Mouse (Mus musculus) spleen, postnatal 10 days (tissue): Measurements from ENCODE around the gene Rnaseh2b.

Experiments
- DNase-seq, 2 experiments: peaks; one replicate each; pipeline ENCODE4 v3.0.0; 2021 to 2022; ENCODE audit warnings: low spot score in 2 of 2

The Rnaseh2b gene

GRCm38 (mm10) chr14:62361263-62361980 is 69.0 kb downstream of the Rnaseh2b start:
- DNase-seq, result peak in 1 of 2 experiments; percentile 5

GRCm38 (mm10) chr14:62363774-62364173 is 71.4 kb downstream of the Rnaseh2b start:
- DNase-seq, result peak in 1 of 2 experiments; percentile 4

DNA sequence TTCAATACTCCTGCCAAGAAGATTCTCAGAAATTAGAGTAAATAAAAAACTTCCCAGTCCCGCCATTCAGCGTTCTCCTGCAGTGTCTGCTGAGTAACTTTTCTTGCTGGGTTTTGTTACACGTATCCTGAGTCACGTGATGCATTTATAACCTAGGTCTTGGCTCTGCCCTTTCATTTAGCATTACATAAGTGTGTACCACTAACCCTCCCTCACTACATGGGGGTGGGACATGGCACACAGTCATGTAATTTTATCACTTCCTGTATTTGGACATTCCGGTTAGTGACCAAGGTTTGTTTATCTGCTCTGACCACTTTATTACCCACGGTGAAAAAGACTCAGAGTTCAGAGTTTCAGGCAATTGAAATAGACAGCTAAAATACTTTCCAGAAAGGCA is 78.4 kb downstream of the Rnaseh2b start:
- no peak for DNase-seq

- no peak for DNase-seq
Measured at GRCm38 (mm10) chr14:62374001-62374400, 81.6 kb downstream of the Rnaseh2b start.

DNA sequence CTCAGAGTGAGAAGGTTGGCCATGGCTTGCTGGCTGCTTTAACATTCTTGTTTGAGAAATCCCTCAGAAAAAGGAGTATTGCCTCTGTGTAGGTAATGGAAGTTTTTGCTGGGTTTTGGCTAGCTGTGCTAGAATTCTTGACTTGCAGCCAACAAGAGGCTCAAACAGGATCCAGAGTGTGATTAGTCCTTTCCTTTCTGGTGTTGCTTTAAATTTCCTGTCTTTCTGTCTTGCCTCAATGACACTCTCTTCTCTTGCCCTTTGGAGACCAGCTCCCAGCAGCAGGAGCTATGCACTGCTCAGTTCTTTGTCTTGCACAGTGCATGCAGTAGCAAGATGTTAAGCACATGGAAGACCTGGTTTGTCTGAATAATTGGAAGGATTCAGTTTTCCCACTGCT is 83.3 kb downstream of the Rnaseh2b start:
- DNase-seq, result no peak

DNA sequence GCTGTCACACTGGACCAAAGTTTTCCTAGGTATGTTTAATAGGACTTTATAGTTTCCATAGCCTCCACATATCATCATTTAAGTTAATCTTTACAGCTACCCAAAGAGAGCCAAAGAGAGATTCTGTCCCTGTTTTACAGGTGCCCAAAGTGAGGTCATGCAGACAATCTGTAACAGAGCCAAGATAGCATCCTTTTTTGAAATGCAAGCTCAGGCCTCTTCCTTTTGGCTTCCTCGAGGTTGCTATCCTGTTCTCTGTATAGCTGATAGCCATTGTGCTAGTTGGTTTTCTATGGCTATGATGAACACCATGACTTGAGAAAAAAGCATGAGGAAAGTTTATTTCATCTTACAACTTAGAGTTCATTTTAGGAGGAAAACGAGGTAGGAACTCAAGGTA is 83.7 kb downstream of the Rnaseh2b start:
- no peak for DNase-seq

- DNase-seq, result no peak
Measured at GRCm38 (mm10) chr14:62379391-62379790, 87.0 kb downstream of the Rnaseh2b start.

GRCm38 (mm10) chr14:62380606-62381005 is 88.2 kb downstream of the Rnaseh2b start:
- no peak for DNase-seq

DNA sequence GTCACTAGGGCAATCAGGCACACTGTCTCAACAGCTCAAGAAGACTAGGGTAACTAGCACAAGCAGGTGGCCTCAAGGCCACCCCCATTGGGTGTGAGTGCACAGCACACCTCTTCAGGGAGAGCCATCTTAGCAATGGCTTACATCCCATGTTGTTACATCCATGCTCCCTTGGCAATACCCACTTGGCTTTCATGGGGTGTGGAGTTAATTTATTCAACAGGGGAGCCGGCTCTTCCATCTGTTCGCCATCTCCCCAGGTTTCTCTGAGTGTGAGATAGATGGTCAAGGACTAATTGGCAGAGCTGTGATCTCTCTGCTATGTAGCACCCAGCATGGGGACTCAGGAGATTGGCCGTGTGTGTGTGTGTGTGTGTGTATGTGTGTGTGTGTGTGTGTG is 90.7 kb downstream of the Rnaseh2b start:
- no peak for DNase-seq

DNA sequence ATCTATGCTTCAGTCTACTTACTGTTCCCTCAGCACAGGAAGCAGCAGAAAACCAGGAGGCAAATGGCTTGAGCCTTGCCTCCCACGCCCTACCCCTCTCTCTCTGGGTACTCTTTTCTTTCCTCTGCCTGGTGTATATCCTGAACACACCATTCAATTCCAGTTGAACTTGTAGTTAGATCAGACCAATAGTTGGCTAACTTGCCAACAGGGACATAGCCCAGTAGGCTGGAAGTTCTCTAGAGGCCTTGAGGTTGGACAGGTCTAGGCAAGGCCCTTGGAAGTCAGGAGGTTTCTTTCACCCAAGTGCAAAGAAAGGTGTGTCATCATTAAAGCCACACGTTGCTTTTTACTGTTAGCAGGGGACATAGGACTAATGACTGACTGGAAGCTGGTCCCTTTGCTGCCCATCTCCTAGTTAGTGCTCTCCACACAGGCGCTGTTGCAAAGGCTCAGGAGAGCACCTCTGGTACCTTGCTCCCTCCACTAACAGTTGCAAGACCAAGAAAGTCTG is 91.5 kb downstream of the Rnaseh2b start:
- DNase-seq, result no peak

DNA sequence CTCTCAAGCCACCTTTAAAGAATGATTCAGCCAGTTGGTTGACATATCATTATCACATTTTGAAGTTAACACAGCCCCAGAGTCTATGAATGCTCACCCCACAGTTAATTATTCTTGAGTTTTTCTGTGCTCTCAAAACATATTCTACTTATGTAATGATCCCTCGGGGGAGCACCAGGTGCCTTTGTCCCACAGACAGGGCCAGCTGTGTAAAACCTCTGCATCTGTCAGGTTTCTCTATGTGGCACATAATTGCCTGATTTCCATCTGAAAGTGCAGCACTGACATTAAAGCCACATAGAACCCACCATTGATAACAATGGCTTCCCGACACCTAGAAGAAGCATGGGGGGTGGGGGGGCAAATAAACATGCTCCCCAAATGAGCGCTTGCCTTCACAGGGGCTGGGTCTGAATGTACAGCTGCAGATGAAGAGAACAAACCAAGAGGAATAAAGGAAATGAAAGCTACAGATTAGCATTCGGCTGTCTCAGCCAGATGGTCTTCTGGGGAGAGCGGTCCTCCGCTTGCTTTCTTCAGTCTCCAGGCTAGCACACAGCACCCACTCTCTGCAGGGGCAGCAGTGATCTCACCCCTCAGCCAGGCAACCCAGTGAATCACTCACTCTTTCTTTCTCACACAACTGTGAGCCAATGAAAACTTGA is 96.8 kb downstream of the Rnaseh2b start:
- DNase-seq, result peak in 1 of 2 experiments; percentile 15

DNA sequence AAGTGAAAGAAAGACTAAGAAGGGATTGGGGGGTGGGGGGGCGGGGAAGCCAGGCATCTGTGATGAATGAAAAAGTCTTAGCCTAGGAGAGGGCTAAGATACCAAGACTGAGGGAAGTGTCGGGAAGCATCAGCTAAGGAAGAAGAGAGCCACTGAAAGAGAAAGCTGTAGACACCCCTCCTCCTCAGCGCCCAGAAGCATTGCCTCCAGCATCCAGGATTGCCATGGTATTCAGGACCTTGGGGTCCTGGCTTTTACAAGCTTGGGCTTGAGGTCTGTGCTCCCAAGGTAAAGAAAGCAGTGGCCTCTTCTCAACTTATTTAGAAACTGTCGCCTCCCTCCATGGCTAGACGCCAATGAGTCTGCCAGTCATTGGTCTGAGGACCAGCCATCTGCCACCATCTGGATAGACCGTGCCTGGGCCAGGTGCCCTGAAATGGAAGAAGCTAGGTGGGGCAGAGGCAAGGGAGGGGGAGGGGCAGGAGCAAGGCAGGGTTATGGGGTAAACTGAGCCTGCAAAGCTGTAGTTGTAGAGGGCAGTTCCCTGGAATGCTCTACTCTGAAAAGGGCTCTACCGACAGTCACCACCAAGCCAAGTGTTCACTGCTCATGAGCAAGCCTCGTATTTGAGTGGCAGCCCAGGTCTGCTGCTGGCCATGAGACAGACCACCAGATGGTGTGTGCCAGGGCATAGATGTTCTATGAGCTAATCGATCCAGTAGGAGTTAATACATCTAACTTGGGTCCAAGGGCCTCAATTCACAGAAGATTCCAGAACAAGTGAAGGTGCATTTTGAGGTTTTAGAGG is 97.5 kb downstream of the Rnaseh2b start:
- no peak for DNase-seq

DNA sequence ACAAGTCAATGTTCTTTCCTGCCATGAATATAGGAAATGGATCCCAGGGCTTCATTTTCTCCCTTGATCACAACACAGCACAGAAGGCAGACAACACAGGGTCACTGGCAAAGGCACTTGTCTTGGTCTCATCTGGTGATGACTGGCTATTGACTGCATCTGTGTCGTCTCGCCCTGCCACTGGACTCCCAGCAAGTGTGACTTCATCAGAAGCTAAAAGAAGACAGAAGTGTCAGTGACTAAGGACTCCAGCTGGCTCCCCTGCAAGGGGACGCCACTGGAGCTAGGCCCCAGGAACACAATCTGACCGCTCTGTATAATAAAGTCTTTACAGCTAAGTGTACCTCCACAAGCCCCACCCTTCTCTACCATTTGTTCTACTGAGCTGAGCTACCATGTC is 100.4 kb downstream of the Rnaseh2b start:
- no peak for DNase-seq

DNA sequence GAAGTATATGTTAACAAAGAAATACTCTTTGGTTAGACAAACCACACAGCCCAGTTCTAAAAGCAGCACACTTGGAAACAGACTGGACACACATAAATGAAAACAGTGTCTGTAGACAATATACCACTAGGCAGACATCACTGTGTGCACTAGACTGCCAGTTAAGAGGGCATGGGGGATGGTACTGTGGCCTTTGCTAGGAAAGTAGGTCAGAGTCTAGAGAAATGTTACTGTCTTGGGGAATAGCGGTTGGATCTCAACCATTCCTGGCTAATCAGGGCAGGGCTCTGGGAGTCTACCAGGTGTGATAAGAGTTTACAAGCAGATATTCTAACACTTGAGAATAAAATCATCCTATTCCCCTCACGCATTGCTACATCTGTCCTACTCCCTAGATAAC is 103.0 kb downstream of the Rnaseh2b start:
- no peak for DNase-seq

DNA sequence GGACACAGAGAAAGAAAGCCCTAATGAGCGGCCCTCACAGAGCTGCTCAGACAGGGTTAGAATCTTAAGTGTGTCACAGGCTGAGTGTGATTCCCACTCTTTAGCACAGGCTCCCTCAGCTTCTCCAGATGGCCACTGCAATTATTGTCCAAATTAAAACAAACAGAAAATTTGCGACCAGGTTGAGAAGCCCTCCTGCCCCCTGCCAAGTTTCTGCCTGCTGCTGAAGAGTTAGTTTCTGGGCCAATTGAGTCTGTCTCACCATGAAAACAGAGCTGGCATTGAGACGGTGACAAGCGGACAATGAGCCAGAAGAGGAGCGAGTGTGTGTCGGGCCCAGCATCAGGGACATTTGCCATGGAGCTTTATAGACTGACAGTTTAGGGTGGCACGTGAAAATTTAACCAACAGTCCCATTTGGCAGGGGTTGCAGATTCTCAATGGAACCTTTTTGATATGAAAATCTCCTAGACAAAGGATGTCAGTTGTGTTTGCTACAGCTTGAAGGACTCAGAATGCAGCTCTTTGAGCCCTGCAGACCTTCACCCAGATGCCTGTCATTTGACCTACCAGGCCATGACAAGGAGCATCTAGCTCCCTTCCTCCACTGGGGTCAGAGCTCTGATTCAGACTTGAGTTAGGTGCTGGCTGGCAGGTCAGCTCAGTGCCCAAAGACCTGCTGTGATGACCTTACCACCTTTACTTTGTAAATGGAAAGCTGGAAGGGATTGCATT is 123.8 kb downstream of the Rnaseh2b start:
- no peak for DNase-seq

- DNase-seq, result no peak
Measured at GRCm38 (mm10) chr14:62416742-62417134, 124.3 kb downstream of the Rnaseh2b start.

DNA sequence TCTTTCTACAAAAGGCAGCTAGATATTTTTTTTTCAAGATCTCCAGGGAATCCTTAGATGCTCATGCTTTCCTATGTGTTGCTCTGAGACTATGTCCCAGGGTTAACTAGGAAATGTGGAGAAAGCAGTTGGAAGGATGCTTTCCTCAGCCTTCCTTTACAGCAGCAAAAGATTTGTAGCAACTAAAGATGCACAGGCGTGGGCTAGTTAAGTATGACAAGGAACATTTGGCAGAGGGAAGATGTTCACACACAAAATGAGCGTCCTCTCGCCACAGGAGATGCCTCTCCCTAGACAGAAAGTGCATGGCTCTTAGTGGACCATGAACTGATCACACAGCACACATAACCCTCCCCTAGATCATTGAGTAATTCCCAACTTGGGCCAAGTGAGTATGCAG is 125.1 kb downstream of the Rnaseh2b start:
- DNase-seq, result no peak

GRCm38 (mm10) chr14:62422265-62422664 is 129.9 kb downstream of the Rnaseh2b start:
- DNase-seq, result no peak
